Comparison of ENCODE assay signal across 8 mouse cellular contexts in genomic region chr2:167860457-167861177, GRCm38 (mm10).
DNase-seq lines count a peak whose midpoint lies in the region; ATAC-seq lines count a peak whose summit lies in the region.

No protein-coding gene starts in this region.

- H3K27me3 ChIP-seq in hindbrain, embryonic 16.5 days (replicated peaks; ENCODE audit: control insufficient read depth, insufficient read depth, low read length), result no peaks in the 10 kb centered on the region
- H3K27me3 ChIP-seq in stomach, embryonic 15.5 days (replicated peaks), result no peaks in the 10 kb centered on the region

- DNase-seq in MN1 (ENCODE audit: low spot score), result peak; percentile 92
- peak; percentile 94 for DNase-seq in gastrocnemius, postnatal 14 days
- peak; percentile 28 to 50 for DNase-seq in layer of hippocampus, postnatal 25 days (ENCODE audit: extremely low spot score in 1 of 2, low spot score in 1 of 2)
- peak; percentile 96 for DNase-seq in lung, postnatal 10 days
- no peak for DNase-seq in T-cell, adult 2 months (ENCODE audit: low spot score)

- peak overlapping the region; percentile 12; the same call in 1 of the 2 replicates for H3K27ac ChIP-seq in brown adipose tissue, adult 24 weeks (replicated peaks; ENCODE audit: low read depth, low read length)
- peak overlapping the region; percentile 32; the same call in 1 of the 2 replicates for H3K27ac ChIP-seq in hindbrain, embryonic 16.5 days (ENCODE audit: low read depth, low read length)
- peak overlapping the region; percentile 63 for H3K27ac ChIP-seq in stomach, embryonic 15.5 days

- H3K4me1 ChIP-seq in brown adipose tissue, adult 24 weeks (ENCODE audit: control insufficient read depth, insufficient read depth, insufficient read length, low read length), result peaks cover 20% of the 10 kb centered on the region
- peaks cover 17% of the 10 kb centered on the region for H3K4me1 ChIP-seq in hindbrain, embryonic 16.5 days (ENCODE audit: control insufficient read depth, insufficient read depth, low read depth, low read length)
- peaks cover 40% of the 10 kb centered on the region for H3K4me1 ChIP-seq in stomach, embryonic 15.5 days

- no peaks in the 10 kb centered on the region for H3K9me3 ChIP-seq in hindbrain, embryonic 16.5 days (ENCODE audit: control insufficient read depth, low read length)
- no peaks in the 10 kb centered on the region for H3K9me3 ChIP-seq in stomach, embryonic 15.5 days

- peak; percentile 81 for ATAC-seq in hindbrain, embryonic 16.5 days
- ATAC-seq in stomach, embryonic 15.5 days (ENCODE audit: insufficient read depth, low FRiP score, low read depth), result peak; percentile 63

- H3K4me3 ChIP-seq in brown adipose tissue, adult 24 weeks (ENCODE audit: insufficient read depth, low read depth, low read length), result no peak overlapping the region
- no peak overlapping the region for H3K4me3 ChIP-seq in hindbrain, embryonic 16.5 days (ENCODE audit: low read length)
- H3K4me3 ChIP-seq in stomach, embryonic 15.5 days (replicated peaks), result no peak overlapping the region

- H3K9ac ChIP-seq in hindbrain, embryonic 16.5 days (ENCODE audit: low read depth, low read length), result 0 out of 2 replicates have a peak overlapping the region, but pooled peaks have one; percentile 28
- no peak overlapping the region for H3K9ac ChIP-seq in stomach, embryonic 15.5 days

- intact Hi-C loops in gastrocnemius, postnatal 14 days (cut with DNase I; ENCODE audit: low total_unique reads), result no loop called here

- 33% methylated on average over 10 of the region's 10 CpGs for WGBS in hindbrain, embryonic 16.5 days
- WGBS in stomach, embryonic 15.5 days, result 45% methylated on average over 10 of the region's 10 CpGs

- no peak overlapping the region for H3K4me2 ChIP-seq in hindbrain, embryonic 16.5 days (ENCODE audit: low read length)
- no peak overlapping the region for H3K4me2 ChIP-seq in stomach, embryonic 15.5 days

- H3K36me3 ChIP-seq in hindbrain, embryonic 16.5 days (ENCODE audit: control insufficient read depth, insufficient read depth, low read length), result no peaks in the 10 kb centered on the region
- no peaks in the 10 kb centered on the region for H3K36me3 ChIP-seq in stomach, embryonic 15.5 days

Comparison
In these comparisons a context has a peak if more than half of its experiments do, and no peak if none do; other contexts are left out.
1. H3K27ac ChIP-seq: peak in every context shown above with its lines; median percentile 63 in stomach, embryonic 15.5 days; 32 in hindbrain, embryonic 16.5 days; 12 in brown adipose tissue, adult 24 weeks.